Mouse (Mus musculus) lung, postnatal 10 days (tissue): ENCODE results near the gene Zfp697.
A peak's percentile ranks its signal among the peaks of the same experiment; 100 is the strongest.
"Not testable (repeated sequence)": the region's sequence is repeated elsewhere in the genome, so short reads cannot be mapped to it uniquely, and the experiment has no call there.

Source experiments
- DNase-seq: peaks from one replicate; pipeline ENCODE4 v3.0.0; 2021

The Zfp697 gene

DNA sequence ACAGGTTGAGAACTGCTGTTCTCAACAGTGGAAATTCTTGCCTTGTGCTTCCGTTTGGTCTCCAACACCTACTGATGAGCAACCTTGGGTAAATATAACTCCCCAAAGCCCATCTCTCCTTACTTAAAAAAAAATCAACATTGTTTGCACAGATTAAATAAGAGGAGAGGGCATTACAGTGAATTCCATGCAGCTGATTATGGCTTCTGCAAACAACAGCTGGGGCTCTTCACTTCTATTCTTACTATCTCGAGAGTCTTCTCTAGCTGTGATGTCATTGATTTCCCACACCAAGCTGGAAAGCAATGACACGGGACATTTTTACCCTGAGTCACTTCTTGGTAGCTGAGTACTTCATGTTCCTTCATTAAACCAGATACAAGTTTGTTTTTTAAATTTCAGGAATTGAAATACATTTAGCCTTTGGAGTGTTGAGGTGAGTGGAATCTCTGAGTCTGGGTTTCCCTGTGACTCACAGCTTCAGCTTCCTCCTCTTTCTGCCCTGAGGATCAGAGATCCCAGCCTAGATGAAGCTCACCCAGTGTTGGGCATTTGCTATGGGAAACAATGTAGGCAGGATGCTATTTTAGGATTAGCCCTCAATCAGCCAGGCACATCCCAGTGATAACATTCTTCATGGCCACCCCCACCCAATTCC, 8.1 kb upstream of the Zfp697 start:
- DNase-seq, result peak; percentile 23

DNA sequence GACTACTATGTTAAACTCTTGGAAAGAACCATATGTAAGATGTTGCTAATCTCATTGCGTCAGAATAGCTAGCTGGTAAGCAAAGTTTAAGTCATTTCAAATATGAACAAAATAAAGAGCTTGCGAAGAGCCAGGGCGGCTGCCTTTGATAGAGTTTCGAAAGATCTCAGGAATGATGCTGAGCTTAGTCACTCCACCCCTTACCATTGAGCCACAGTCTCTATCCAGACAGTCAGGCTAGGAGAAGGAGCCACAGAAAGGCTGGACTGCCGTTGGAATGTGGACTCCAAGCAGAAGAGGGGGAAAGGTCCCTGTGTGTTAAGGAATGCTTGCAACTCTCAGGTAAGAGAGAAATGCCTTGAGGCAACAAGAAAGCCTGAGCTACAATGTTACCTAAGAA, 7.3 kb upstream of the Zfp697 start:
- no peak for DNase-seq

DNA sequence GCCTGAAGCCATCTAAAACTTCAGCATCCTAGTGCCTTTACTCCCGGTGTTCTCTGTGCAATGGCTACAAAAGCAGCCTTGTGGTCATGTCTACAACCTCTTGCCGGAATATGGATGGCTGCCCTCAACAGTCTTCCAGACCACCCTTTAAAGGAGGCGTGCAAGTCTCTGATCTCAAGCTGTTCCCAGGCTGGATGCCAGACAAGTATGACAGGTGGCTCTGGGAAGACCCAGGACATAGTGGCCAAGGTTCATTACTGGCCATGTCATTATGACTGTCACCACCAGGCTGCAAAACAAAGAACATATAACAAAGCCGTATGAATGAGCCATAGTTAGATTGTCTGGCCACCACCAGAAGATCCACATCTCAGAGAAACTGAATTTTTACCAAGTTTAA, 4.0 kb upstream of the Zfp697 start:
- no peak for DNase-seq

DNA sequence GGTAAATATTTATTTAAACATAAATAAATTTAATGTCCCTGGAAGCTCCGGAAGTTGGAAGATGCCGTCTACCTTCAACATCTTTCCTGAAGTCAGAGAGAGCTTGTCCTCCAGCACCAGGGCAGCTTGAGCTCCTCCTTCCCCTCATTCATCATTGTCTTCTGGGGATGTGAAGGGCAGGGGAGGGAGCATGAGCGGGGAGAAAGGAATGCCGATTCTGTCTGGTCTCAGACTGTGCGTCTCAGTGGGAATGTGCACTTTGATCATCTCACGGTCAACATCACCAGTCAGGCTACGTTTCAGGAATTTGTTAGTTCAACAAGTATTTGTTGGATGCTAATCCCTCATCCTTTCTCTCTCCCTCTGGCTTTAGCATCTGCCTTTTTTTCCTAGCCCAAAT, 3.0 kb upstream of the Zfp697 start:
- peak; percentile 40 for DNase-seq

DNA sequence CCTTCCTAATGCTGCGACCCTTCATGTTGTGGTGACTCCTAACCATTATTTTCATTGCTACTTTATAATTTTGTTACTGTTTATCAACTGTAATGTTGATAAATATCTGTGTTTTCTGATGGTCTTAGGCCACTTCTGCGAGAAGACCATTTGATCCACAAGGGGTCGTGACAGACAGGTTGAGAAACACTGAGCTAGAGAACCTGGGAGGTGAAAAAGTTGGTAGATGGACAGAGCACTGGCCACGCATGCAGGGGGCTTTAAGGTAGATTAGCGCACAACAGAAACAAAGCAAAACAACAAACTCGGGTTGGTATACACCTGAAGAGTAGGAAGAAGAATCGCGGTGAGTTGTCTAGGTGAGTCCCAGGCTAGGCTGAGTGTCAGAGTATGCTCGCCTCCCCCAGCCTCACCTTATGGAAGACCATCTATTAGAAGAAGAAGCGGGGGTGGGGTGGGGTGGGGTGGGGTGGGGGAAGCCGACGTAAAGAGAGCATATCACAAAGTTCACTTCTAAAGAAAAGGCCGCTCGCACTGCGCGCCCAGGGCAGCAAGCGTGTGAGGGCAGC, 500 bp upstream of the Zfp697 start:
- DNase-seq, result no peak

DNA sequence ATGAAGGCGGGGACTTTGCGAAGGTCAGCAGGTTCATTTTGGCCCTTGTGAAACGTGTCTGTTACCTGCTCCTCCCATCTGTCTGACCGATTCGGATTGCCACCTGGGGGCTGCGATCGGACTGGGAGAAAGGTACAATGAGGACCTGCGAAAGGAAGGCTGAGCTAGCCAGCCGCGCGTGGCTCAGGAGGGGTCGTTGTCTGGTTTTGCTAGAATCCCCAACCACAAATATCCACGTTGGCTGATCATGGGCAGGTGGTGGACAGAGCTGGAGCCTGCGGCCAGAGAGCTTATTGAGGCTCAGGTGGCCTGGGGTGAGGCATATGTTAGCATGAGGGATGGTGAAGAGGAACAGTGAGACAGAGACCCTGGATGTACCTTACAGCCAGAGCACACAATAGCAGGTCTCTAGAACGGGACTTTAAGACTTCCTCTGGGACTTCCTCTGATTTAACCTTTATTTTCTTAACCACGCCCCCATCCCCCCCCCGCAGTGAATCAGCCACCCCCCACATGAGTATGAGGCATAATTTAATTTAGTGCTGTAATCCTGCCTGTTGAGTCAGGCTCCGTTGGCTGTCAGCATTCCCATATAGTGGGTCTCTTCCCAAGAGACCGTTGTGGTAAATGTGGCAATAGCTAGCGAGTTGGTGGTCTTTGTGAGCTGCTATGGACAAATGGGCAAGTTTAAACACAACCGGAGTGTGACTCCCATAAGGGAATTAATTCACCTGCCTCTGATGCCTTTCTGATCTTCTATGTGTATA, 946 bp downstream of the Zfp697 start:
- no peak for DNase-seq

DNA sequence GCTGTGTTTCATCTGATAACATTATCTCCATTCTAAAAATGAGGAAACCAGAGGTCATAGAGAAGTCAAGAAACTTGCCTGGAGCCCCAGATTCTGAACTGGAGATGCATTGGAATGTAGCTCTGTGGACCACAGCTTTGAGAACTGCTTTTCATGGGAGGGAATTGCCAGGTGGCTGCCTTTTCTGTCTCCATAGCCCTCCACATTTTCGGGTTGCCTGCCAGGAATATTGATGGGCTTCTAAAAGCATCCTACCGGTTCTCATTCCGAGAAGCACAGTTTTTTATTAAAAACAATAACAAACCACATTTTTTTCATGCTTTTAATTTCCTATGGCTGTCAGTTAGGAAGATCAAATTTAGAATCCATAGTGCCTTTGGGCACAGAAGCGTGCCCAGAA, 4.8 kb downstream of the Zfp697 start:
- DNase-seq, result no peak

DNA sequence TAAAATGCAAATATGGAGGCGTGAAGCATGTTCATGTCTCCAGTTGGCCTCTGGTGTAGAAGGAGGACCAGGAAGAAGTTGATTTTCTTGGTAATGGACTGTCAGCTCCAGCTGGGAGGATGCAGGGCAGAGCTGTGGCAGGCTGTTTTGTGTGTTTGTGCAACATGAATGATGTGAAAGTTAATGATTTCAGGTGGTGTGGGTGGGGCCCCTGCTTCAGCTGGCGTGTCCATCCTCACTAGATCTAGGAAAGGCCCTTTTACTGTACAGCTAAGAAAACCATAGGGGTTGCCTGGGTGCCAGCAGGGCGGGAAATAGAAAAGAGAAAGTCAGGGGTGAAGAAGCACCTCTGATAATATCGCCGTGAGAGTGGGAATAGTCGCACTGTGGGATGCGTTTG, 5.5 kb downstream of the Zfp697 start:
- no peak for DNase-seq

DNA sequence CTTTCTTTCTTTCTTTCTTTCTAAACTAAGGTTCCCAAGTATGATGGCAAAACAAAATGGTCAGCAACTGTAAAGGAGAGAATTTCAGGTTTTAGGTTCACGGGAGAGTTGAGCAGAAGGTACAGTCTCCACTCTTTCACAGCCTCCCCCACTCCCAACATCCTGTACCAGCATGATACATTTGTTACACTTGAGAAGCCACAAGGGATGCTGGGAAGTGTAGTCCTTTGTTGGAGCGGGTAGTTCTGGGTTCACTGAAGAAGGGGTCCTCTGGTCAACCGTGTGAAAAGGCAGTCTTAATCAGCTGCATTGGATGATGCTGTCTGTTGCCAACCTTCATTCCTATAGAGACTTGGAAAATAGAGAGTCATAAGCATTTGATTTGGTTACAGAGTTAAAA, 7.0 kb downstream of the Zfp697 start:
- DNase-seq, result no peak

DNA sequence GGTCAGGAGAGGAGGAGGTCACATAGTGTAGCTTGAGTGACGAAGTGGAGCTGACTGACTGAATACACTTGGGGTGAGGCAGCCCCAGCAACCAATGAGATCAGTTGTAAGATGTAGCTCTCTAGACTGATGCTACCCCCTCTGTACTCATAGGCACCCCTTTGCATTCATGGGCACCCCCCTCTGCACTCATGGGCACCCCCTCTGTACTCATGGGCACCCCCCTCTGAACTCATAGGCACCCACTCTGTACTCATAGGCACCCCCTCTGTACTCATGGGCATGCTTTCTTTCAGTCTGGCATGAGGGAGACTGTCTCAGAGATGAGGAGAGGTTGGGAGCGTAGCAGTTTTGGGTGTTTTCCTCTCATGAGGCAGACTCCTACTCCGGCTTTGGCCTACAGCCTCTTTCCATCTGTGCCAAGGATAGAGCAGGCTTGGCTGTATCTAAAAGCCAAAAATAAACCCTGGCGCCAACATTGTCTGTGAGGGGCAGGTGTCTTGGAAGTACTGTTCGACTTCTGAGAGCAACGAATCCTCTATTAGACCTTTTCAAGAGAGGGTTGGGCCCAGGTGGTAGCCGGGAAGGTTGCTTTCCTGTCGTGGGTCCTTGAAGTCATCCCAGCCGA, 22.1 kb downstream of the Zfp697 start:
- not testable (repeated sequence) for DNase-seq

DNA sequence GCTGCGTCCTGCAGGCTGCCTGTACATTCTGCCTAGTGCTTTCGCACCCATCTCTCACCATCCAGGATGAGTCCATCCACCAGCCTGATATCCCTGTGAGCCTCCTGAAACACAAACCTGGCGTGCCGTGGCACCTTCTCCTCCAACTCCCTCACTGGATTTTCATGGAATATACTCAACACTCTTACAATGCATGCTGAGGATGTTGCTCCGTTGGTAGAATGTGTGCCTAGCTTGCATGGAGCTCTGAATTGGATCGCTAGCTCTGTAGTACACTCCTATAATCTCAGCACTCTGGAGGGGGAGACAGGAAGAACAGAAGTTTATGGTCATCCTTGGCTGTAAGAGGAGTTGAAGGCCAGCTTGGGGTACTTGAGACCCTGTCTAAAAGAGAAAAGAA, 23.6 kb downstream of the Zfp697 start:
- DNase-seq, result not testable (repeated sequence)

DNA sequence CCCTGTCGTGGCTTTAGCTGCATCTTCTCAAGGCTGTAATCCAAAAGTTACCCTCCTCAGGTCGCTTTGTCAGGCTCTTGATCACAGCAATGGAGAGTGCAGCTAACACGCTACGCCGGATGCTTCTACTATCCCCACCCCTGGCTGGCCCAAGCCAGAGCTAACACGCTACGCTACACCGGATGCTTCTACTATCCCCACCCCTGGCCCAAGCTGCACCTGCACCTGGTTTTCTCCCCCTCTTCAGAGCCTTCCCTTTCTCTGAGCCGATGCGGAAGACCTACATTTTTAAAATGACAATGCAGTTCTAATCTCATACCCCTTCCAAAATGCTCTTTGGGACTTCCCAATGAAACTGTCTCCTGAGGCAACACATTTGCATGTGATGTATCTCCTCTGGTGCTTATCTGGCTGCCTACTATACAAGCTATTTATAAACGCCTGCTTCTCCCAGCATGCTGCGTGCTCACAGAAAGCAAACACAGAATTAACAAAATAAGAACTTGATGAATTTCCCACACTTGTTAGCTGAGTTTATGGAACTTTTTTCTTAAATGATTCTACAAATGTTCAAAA, 24.4 kb downstream of the Zfp697 start:
- DNase-seq, result not testable (repeated sequence)

DNA sequence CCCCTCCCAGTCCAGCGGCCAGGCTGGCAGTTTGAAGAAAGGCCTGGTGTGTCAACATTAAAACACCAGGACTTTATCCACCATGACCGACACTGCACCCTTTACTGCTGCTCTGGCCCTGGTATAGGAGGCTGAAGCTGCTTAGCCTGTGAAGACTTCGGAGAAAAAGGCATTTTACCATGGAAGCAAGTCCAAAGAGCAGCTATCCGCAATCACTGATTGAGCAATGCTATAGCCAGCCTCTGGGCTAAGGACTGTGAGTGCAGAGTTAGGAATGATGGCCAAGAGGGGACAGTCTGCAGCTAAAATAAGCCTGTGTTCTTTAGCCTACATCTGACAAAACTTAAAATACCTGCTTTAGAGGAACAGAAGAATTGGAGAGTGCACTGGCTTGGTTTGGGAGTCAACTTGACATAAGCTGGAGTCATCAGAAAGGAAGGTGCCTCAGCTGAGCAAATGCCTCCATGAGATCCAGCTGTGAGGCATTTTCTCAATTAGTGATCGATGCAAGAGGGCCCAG, 25.1 kb downstream of the Zfp697 start:
- not testable (repeated sequence) for DNase-seq

DNA sequence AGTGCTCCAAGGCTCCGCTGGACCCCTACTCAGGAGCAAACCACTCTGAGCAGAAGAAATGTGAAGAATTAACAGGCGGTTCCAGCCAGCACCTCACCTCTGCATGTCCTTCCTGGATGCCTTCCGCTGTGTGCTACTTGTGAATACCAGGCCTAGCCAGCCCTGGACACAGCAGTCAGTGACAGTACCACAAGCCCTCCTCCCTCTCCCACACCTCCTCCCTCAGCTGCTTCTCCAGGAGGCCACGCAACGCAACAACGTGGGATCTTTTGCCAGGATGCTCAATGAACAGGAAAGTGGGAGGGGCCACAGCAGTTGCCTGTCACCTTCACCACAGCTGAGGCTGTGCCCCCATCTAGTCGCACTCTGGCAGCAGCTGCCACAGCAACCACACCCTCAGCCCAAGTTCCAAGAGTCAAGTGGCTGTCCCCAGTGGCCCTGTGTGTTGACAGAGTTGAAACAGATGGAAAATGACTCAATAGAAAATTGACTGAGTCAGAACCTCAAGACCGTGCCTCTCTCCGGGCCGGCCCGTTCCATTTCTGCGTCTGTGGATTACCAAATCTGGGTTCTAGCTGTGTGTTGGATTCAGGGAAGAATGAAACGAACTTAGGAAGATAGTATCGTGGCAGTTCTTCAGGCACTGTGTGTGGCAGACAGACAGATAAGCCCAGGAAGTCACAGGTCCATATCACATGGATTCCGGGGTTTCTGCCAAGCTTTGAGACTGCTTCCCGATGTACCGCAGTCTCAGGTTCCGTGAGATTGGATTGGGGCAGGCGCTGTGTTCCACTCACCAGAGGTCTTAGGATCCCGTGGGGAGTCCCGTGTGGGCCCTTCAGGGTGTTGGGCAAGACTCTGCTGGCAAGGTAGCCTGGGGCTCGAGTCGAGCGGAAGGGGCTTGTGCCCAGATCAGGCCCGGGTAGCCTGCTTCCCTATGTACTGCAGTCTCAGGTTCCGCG, 28.6 kb downstream of the Zfp697 start:
- peak; percentile 42 for DNase-seq

DNA sequence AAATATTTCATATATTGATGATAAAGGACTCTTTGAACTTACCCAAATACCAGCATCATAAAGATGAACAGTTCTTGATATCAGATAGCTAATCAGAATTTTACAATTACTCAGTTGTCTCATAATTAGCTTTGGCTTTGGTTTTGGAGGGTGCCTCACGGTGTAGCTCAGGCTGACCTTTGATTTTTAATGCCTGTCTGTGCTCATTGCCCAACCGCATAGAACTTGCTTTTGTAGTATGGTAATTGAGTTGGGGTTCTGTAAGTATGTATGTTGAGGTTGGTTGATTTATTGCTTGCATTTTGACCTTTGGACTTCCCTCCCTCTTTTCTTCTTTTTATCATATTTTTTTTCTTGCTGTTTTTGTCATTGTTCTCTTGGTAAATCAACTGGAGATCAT, 31.5 kb downstream of the Zfp697 start:
- DNase-seq, result no peak

DNA sequence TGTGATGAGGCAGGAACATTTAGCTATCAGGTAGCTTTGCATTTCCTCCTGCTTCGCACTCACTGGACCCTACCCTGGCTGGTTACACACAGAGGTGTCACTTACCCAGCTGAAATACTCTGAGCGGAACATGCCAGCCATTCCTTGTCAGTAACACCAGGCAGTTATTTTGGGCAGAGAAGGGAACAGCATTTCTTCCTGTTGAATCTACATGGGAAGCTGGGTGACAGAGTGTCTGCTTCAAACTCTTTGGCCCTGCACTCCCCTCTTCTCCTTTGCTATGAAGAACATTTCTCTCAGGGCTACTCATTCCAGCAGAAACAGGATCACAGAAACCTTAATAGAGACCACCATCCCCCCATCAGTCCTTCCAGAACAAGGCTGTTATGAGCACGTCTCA, 32.0 kb downstream of the Zfp697 start:
- DNase-seq, result peak; percentile 75

DNA sequence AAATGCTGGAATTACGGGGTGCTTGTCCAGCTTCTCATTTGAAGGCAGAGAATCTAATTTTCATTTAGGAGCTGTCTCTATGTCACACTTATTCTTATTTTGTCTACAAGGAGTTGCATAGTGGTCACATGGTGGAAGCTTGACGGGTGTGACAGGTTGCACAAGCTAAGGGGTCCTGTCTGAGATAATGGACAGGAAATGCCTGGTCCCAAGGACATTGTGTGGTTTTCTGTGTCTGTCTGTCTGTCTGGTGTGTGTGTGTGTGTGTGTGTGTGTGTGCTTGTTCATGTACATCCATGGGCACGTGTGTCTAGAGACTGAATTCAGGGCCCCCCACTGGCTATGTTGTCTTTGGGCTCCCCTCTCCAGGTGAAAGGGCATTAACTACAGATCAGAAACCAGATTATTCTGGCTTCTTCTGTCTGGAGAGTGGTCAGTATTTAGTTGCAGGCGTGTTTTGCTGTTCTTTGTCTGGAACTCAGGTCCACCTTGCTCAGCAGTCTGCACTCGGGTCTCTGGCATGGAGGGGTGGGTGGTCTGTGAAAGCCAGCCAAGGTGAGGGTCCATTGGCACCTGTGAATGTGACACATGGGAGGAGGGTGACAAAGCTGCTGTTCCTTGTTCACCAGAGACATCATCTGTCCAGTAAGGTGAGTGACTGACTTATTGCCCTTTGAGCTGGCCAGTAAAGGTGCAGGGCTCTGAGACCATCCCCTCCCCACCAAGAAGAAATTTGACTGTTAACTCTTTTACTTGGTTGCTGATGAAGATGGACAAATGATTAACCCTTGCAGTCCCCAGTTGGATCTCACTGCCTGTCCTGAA, 34.4 kb downstream of the Zfp697 start:
- DNase-seq, result no peak

DNA sequence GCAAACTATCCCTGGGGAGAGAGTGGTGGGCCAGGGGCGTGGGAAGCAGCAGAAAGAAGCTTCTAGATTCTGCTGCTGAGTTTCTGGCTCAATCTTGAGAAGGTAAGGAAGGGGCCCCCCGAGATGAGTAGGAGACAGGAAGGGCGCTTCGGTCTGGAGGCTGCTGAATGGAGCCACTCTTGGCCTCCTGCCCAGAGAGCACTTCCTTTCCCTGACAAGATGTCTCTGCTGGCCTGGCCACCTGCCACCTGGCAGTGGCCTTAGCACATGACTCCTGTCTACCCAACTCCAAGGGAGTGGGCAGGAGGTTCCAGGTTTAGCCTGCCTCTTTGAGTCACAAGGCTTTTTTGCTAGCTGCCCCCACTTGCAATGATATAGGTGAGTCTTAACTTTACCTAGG, 35.1 kb downstream of the Zfp697 start:
- peak; percentile 94 for DNase-seq

DNA sequence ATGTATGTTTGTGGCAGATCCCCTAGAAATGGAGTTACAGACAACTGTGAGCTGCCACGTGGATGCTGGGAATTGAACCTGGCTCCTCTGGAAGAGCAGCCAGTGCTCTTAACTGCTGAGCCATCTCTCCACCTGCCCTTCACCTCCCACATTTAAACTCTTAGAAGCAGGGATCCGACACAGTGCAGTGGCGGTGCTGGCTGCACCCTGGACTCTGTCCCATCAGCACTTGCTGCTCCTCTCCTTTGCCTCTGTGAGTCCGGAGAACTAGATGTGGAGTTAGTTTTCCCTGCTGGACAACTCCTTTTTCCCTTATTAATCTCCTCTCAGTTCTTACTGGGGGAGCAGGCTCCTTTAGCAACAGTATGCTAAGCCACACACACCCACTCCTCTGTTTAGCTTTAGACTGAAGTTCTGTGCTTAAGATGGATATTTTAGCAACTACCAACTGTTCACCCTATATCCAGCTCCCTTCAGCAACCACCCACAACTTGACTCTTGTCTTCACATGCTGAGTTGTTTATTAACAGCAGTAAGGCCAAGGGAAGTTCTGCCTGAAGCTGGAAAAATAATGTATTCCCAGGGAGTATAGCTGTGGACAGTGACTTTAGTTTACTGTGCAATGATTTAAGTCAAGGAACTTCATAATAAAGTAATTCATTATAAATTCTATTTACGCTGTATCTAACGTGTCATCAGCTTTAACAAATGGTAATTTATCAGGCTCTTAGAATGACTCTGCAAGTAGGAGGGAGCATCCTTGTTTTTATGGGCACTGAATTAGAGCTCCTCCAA, 36.9 kb downstream of the Zfp697 start:
- no peak for DNase-seq

DNA sequence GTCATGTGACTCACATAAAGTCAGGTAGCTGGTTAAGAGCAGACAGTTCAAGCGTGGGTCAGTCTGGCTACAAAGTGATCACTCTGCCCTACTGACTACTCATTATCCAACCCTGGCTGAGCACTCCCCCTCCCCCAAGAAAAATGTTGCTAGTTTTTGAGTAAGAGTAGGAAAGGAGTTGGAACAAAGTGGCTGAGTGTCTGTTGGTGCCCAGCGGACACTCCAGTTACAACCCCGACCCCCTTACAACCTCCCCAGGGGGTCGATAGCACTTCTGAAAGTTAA, 37.5 kb downstream of the Zfp697 start:
- no peak for DNase-seq

DNA sequence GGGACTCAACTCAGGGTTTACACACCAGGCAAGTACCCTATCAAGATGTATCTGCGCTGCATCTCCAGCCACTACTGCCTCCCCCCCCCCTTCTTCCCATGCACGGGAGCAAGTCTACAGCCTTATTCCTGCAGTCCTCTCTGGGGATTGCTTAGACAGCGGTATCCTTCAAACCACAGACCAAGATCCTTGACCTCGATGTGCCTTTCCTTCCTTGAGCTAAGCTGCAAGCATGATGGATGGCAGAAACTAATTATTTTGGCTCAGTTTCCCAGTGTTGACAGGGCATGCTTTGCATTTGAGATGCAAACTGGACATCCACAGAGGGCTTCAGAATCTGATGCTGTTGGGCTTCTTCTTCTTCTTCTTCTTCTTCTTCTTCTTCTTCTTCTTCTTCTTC, 40.7 kb downstream of the Zfp697 start:
- no peak for DNase-seq
